Mouse (Mus musculus) E14TG2a.4 (cell line): Measurements from ENCODE around the gene Urb1.

Experiments used
- CTCF ChIP-seq: conservative IDR thresholded peaks from 2 replicates; pipeline ENCODE4 v1.5.1; 2014; ENCODE audit warnings: low read length
- NANOG ChIP-seq: IDR thresholded peaks from 2 replicates; pipeline ENCODE4 v1.6.1; 2014; ENCODE audit warnings: borderline replicate concordance, low read length, mixed read lengths
- POU5F1 ChIP-seq: IDR thresholded peaks from 2 replicates; pipeline ENCODE4 v1.6.1; 2014; ENCODE audit warnings: low read length, borderline replicate concordance

DNA sequence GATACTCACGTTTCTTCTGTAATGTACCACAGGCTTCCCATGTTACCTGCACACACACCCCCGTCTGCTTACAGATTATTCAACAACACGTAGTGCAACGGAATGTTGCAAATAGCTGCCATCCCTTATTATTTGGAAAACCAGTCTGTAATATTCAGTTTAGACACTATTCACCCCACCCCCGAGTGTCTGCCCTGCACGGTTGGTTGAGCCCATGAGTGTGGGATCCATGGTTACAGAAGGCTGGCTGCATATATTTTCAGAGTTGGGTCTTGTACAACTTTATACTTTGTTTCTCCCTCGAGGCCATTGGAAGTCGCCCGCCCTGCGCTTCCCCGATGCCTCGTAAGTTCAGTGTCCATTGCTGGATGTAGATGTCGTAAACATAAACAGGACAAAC lies 35.4 kb upstream of the Urb1 start:
- TF ChIP-seq CTCF (no peak), POU5F1 (no peak), NANOG (no peak)
